Mouse (Mus musculus) mammary gland, adult 2 months (tissue): ENCODE data around the gene Zfp995. TPM values are rescaled to one million over a fixed set of nuclear protein-coding genes. Genes with fewer than 3 reads are reported as not detected.

Experiments used
- polyA plus RNA-seq: library from polyadenylated mRNA; depleted of rRNA; stranded (reverse); fragments of >200 nt; gene quantifications from 2 replicates; pipeline ENCODE4 v1.2.3, GENCODE M21; 2012; ENCODE audit warnings: low replicate concordance; rRNA removed

The Zfp995 gene
- 0.33 and 1.3 TPM in 2 replicates for polyA plus RNA-seq

DNA sequence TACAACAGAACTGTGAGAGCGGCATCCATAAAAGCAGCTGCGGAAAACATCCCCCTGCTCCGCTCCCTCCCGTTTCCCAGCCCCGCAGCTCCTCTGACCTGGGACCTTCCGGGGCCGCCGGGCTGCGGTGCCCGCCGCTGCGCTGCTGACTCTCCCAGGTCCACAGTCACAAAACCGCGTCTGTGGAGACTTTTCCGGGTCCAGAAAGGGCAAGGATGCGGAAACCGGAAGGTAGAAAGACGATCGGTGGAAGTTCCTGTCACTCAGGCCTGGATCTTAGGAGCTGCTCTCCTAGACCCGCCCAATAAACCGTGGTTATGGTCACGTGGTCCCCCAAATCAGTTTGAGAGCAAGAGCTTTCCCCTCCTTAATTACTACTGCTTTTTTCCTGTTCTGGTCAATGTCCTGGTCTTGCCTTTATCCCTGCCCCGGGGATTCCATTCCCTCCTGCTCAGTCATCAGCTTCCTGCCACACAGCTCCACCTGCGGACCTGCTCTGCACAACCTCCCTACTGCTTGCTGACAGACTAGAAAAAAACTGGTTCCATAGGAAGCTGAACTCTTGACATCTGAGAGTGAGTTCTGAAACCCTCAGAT lies at the start of gene Zfp995:
Gene Zfp995 (minus strand): TSS at position 471 of the 597 bp plus-strand sequence.

GRCm38 (mm10) chr17:21845545-21846321 lies 64.0 kb downstream of the Zfp995 start, which contains the start of gene Zfp820:
Gene Zfp820 (minus strand): TSS chr17:21845772.

Other genes starting within 250 kb of the Zfp995 start
- gene Gm10226, start 218.1 kb downstream of the Zfp995 start, polyA plus RNA-seq: not detected in 2 replicates
- 0.59 and 1.9 TPM in 2 replicates for gene Zfp760, start 202.2 kb downstream of the Zfp995 start, polyA plus RNA-seq
- 1.5 TPM in 2 replicates for gene Zfp229, start 179.1 kb downstream of the Zfp995 start, polyA plus RNA-seq
- 0.07 and 0.17 TPM in 2 replicates for gene Zfp820, start 64.2 kb downstream of the Zfp995 start, polyA plus RNA-seq
- gene Zfp942, start 52.5 kb upstream of the Zfp995 start, polyA plus RNA-seq: 1.4 and 2.4 TPM in 2 replicates
- 4.3 and 6.3 TPM in 2 replicates for gene Zfp943, start 52.6 kb upstream of the Zfp995 start, polyA plus RNA-seq